Mouse (Mus musculus): Measurements from ENCODE around the gene Cenpo. TPM values are rescaled to one million over a fixed set of nuclear protein-coding genes. Genes with fewer than 3 reads are reported as not detected.

The Cenpo gene
- total RNA-seq (2023): 26.3 TPM

DNA sequence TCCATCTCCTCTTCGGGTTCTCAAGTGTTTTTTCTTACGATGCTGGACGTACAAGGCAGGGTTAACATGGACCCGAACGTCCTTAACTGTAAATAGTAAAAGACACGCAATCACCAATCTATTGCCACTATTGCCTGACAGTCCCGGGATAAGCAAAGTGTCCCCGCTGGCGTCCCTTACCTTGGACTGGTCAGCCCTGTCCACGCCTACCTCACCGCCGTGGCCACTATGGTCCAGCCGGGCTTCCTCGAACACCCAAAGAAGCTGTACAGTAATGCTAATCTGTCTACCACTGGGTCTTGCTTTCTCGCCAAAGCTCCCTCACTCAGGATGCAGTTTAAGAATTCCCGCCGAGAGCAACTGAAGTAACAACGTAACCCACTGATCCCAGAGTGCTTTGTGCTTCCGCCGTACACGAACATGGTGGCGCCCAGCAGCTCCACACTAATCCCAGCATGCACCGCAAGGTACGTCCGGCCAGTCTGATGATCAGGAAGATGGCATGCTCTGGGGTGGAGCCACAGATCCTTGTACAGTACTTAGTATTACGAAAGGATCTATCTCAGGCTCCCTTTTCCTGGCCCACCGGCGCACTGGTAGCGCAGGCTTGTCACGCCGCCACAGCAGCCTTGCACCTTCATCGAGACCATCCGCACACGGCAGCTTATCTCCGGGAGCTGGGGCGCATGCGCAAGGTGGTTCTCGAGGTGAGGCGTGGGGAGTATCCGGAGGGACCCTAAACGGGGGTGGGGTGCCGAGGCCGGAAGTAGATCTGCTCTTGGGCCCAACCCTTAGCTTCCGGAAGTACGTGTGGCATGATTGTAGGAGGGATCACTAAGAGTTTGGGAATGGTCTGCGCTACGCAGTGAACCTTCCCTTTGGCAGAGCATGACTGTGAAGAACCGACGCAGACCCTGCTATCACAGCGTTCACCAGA is at the start of gene Cenpo, which contains the start of gene Ptrhd1:
Gene Cenpo (minus strand): TSS at position 723 of the 937 bp plus-strand sequence.
Gene Ptrhd1 (plus strand): TSS at position 456 of the 937 bp plus-strand sequence.

Other genes starting within 250 kb of the Cenpo start
- 1.8 TPM for gene Efr3b, start 195.4 kb downstream of the Cenpo start, total RNA-seq (2023)
- 12.0 TPM for gene Dnajc27, start 151.7 kb downstream of the Cenpo start, total RNA-seq (2023)
- gene Adcy3, start 101.2 kb downstream of the Cenpo start, total RNA-seq (2023): 34.2 TPM
- gene Ptrhd1, start 267 bp downstream of the Cenpo start, total RNA-seq (2023): 5.6 TPM
- 46.3 TPM for gene Ncoa1, start 242.9 kb upstream of the Cenpo start, total RNA-seq (2023)